Mouse (Mus musculus): ENCODE measurements around the gene Sdc3.

DNA sequence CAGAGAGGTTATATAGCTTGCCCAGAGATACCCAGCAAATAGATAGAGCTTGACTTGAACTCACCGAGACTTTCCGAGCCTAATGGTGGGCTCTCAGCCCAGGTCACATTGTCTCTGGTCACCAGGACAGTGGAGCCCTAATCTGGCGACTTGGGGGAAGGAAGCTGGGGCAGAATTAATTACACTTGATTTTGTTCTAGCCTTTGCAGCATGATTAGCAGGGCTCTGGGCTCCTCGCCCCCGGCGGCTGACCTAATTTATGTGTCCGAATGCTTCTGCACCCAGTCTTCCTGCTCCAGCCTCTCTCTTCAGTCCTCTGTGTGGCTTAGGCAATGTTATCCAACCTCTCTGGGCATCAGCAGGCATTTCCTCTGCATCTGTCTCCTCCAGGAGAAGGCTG lies 19.0 kb downstream of the Sdc3 start:
- TF ChIP-seq CTCF (IDR thresholded peaks at IDR 0.05; ENCODE audit: borderline replicate concordance, insufficient read depth, low read length) (no peak), POLR2A (IDR thresholded peaks at IDR 0.05; ENCODE audit: low read depth, low read length) (no peak)
